Mouse (Mus musculus): Measurements from ENCODE around the gene Tiam2. TPM values are rescaled to one million over a fixed set of nuclear protein-coding genes. Genes with fewer than 3 reads are reported as not detected.

Tiam2 gene
- polyA plus RNA-seq, 1 experiment, result 5.4 TPM

DNA sequence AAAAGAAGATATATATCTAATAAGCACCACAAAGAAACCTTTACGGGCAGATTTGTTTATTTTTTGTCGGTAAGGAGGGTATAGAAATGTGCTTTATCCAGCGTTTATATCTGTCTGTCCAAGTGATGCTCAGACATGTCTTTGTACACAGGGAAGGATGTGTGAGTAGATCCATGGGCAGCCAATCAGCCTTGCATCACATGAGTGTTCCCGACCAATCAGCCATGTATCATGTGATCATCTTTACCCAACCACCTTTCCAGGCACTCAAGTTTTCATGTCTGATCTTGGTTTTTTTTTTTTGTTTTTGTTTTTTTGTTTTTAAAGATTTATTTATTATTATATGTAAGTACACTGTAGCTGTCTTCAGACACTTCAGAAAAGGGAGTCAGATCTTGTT lies 3.1 kb downstream of the Tiam2 start:
- H3K27me3 ChIP-seq (ENCODE audit: control insufficient read depth, insufficient read depth, low read length), result no peaks in the 10 kb centered on the region
- peaks cover 14% of the 10 kb centered on the region for H3K4me1 ChIP-seq (ENCODE audit: control insufficient read depth, insufficient read depth, low read length)
- H3K4me3 ChIP-seq (replicated peaks; ENCODE audit: insufficient read depth, low read depth, low read length), result no peak overlapping the region
- DNase-seq, result no peak
- no peak overlapping the region for H3K27ac ChIP-seq (ENCODE audit: insufficient read depth, low read length)
- 98% methylated on average over 4 of the region's 4 CpGs for WGBS
- TF ChIP-seq POLR2A (IDR thresholded peaks at IDR 0.05; ENCODE audit: borderline replicate concordance, insufficient read depth, low read length), result no peak
- no peak for TF ChIP-seq CTCF (IDR thresholded peaks at IDR 0.05; ENCODE audit: borderline replicate concordance, insufficient read depth, low read depth, low read length)

DNA sequence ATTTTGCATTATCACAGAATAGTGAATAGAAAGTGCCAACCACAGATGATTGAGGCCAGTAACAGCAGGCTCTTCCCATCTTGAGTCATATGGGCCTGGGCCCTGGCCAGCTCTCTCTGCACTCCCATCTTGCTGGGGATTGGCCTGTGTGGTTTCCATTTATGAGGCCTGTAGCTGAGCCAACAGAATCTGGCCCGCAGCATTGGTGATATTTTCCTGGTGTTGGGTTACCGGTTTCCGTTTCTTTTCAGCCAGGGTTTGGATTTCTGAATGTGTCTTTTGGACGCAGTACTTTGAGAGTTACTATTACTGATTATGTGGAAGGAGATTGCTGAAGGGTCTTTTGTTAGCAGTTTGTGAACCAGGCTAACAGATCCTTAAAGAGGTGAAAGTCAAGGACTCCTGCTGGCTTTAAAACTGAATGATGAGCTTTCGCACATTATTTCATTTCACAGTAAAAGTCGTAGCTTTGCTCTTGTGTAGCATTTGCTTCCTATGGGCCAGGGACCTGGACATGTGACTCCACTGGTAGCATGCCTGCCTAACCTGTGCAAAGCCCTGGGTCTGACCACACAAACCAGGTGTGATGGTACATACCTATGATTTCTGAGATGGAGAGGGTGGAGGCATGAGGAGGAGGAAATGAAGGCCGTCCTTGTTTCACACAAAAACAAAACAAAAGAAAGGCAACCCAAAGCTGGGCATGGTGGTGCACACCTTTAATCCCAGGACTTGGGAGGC lies 5.5 kb downstream of the Tiam2 start:
- Histone ChIP-seq H3K27ac (ENCODE audit: insufficient read depth, low read length) (peak overlapping the region; percentile 70), H3K27me3 (ENCODE audit: control insufficient read depth, insufficient read depth, low read length) (no peaks in the 10 kb centered on the region), H3K4me1 (ENCODE audit: control insufficient read depth, insufficient read depth, low read length) (peaks cover 16% of the 10 kb centered on the region), H3K4me3 (replicated peaks; ENCODE audit: insufficient read depth, low read depth, low read length) (no peak overlapping the region)
- TF ChIP-seq POLR2A (IDR thresholded peaks at IDR 0.05; ENCODE audit: borderline replicate concordance, insufficient read depth, low read length) (no peak), CTCF (IDR thresholded peaks at IDR 0.05; ENCODE audit: borderline replicate concordance, insufficient read depth, low read depth, low read length) (no peak)
- 21% methylated on average over 7 of the region's 7 CpGs for WGBS
- DNase-seq, result peak; percentile 86 to 95

DNA sequence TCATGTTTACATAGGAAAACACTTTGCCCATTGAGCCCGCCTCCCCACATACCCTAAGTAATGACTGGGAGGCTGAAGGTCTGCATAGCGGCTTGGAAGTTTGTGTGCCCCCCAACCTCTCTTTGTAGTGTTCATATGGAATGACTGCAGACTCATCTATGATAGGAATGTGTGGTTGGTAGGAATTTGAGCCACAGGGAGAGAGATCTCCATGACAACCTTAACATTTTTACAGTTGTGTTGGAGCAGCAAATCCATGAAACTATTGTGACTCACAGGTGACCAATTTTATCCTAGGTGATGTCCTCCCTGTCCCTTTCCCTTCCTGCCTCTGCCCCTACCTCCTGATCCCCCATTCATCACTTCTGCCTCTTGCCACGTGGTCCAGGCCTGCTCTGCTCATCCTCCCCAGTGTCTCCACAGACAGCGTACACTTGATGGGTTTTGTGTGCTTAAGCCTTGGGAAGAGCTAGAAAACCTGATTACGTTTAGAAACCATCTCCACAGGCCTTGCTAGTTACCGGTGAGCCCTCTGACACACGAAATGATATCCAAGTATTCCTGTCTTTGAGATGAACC lies 9.9 kb downstream of the Tiam2 start:
- H3K27me3 ChIP-seq (ENCODE audit: control insufficient read depth, insufficient read depth, low read length), result no peaks in the 10 kb centered on the region
- DNase-seq, result no peak
- WGBS, result 86% methylated on average over 7 of the region's 7 CpGs
- peaks cover 17% of the 10 kb centered on the region for H3K4me1 ChIP-seq (ENCODE audit: control insufficient read depth, insufficient read depth, low read length)
- no peak for TF ChIP-seq POLR2A (IDR thresholded peaks at IDR 0.05; ENCODE audit: borderline replicate concordance, insufficient read depth, low read length)
- no peak for TF ChIP-seq CTCF (IDR thresholded peaks at IDR 0.05; ENCODE audit: borderline replicate concordance, insufficient read depth, low read depth, low read length)
- H3K4me3 ChIP-seq (replicated peaks; ENCODE audit: insufficient read depth, low read depth, low read length), result no peak overlapping the region
- no peak overlapping the region for H3K27ac ChIP-seq (ENCODE audit: insufficient read depth, low read length)

DNA sequence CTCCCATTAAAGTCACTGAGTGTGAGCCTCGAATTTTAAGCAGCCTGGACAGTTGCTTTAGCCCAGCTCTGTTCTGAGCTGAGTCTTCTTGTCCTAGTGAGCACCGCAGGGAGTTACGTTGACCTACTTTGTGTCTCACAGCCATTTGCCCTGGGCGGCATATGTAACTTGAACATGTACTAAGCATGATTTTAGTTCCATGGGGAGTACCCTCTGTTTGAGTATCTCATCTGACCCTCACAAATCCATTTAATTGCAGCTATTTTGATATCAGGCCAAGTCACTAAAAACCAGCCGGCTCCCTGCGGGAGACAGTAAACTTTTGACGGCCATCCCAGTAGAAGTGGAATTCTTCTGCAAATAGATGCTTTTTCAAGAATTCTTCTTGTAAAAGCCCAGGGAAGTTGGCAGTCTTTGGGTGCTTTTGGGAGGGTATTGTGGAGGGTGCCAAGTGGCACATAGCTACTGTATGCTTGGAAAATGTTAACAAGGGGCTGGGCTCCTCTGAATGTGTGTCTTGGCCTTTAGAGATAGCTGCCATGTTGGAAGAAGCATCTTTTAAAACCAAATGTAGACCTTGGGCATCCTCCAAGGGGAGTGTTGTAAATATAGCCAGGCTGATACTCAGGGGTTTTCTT lies 10.6 kb downstream of the Tiam2 start:
- no peak for TF ChIP-seq CTCF (IDR thresholded peaks at IDR 0.05; ENCODE audit: borderline replicate concordance, insufficient read depth, low read depth, low read length)
- TF ChIP-seq POLR2A (IDR thresholded peaks at IDR 0.05; ENCODE audit: borderline replicate concordance, insufficient read depth, low read length), result no peak
- H3K4me3 ChIP-seq (replicated peaks; ENCODE audit: insufficient read depth, low read depth, low read length), result no peak overlapping the region
- no peaks in the 10 kb centered on the region for H3K27me3 ChIP-seq (ENCODE audit: control insufficient read depth, insufficient read depth, low read length)
- peaks cover 13% of the 10 kb centered on the region for H3K4me1 ChIP-seq (ENCODE audit: control insufficient read depth, insufficient read depth, low read length)
- 22% methylated on average over 7 of the region's 7 CpGs for WGBS
- H3K27ac ChIP-seq (ENCODE audit: insufficient read depth, low read length), result no peak overlapping the region
- peak; percentile 30 to 53 for DNase-seq

DNA sequence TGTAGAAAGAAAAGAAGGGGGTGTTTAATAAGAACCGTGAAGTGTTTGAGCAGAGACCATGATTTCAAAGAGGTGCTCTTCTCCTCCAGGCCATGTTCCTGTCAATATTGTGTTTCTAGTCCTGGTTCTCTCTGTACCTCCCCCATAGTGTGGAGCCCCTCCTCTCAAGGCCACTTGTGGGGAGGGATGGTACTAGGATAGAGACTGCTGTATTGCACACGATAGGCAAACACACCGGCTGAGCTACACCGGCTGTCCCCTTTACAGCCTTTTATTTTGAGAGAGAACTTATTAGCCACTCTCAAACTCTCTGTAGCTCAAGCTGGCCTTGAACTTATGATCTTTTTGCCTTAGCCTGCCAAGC lies 11.1 kb downstream of the Tiam2 start:
- WGBS, result 89% methylated on average over 4 of the region's 4 CpGs
- TF ChIP-seq POLR2A (IDR thresholded peaks at IDR 0.05; ENCODE audit: borderline replicate concordance, insufficient read depth, low read length) (no peak), CTCF (IDR thresholded peaks at IDR 0.05; ENCODE audit: borderline replicate concordance, insufficient read depth, low read depth, low read length) (no peak)
- no peak for DNase-seq
- H3K4me1 ChIP-seq (ENCODE audit: control insufficient read depth, insufficient read depth, low read length), result peaks cover 10% of the 10 kb centered on the region
- H3K27ac ChIP-seq (ENCODE audit: insufficient read depth, low read length), result no peak overlapping the region
- H3K4me3 ChIP-seq (replicated peaks; ENCODE audit: insufficient read depth, low read depth, low read length), result no peak overlapping the region
- no peaks in the 10 kb centered on the region for H3K27me3 ChIP-seq (ENCODE audit: control insufficient read depth, insufficient read depth, low read length)

DNA sequence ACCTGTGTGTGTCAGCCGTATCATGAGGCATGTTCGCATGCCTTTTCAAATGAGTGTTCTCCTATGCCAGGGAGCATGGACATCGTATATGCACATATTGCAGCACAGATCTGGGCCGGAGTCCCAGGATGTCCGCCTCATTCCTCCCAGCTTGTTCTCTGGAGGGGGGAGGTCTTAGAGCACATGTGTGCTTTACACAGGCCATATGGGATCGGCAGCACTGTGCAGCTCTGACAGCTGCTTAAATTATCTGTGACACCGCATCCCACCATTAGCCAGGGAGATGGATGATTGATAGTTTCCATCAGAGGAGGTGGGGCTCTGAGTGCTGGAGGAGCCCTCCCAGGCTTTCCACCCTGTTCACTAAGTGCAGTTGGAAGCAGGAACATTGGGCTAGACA lies 12.4 kb downstream of the Tiam2 start:
- WGBS, result 35% methylated on average over 7 of the region's 7 CpGs
- no peaks in the 10 kb centered on the region for H3K27me3 ChIP-seq (ENCODE audit: control insufficient read depth, insufficient read depth, low read length)
- H3K4me1 ChIP-seq (ENCODE audit: control insufficient read depth, insufficient read depth, low read length), result peaks cover 10% of the 10 kb centered on the region
- H3K27ac ChIP-seq (ENCODE audit: insufficient read depth, low read length), result no peak overlapping the region
- TF ChIP-seq CTCF (IDR thresholded peaks at IDR 0.05; ENCODE audit: borderline replicate concordance, insufficient read depth, low read depth, low read length), result no peak
- no peak for TF ChIP-seq POLR2A (IDR thresholded peaks at IDR 0.05; ENCODE audit: borderline replicate concordance, insufficient read depth, low read length)
- DNase-seq, result no peak
- no peak overlapping the region for H3K4me3 ChIP-seq (replicated peaks; ENCODE audit: insufficient read depth, low read depth, low read length)

DNA sequence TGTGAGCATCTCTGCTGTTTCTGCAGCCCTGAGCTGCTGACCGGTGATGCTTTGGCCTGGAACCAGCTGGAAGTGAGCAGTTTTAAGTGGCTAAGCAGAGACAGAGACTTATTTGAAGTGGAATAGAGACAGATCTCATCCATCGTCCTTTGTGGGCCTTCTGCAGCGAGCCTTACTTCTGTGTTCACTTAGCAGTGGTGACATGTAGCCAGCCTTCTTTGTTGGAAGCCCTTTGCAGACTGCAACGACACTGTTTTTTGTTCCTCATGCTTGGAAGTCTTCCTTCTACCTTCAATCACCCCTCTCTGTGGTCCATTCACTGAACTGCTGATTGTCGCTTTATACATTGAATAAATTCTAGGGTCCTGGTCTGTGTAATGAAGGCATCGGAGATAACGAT lies 18.5 kb downstream of the Tiam2 start:
- no peak for TF ChIP-seq CTCF (IDR thresholded peaks at IDR 0.05; ENCODE audit: borderline replicate concordance, insufficient read depth, low read depth, low read length)
- no peak for TF ChIP-seq POLR2A (IDR thresholded peaks at IDR 0.05; ENCODE audit: borderline replicate concordance, insufficient read depth, low read length)
- no peak overlapping the region for H3K27ac ChIP-seq (ENCODE audit: insufficient read depth, low read length)
- H3K4me1 ChIP-seq (ENCODE audit: control insufficient read depth, insufficient read depth, low read length), result no peaks in the 10 kb centered on the region
- H3K4me3 ChIP-seq (replicated peaks; ENCODE audit: insufficient read depth, low read depth, low read length), result no peak overlapping the region
- H3K27me3 ChIP-seq (ENCODE audit: control insufficient read depth, insufficient read depth, low read length), result no peaks in the 10 kb centered on the region
- 64% methylated on average over 7 of the region's 7 CpGs for WGBS
- no peak for DNase-seq

Data from cerebellum, adult 2 months (tissue).